Mouse (Mus musculus) fibroblast of lung, adult 2 months (primary cell): ENCODE measurements at regions not wholly inside any gene's neighbourhood (a gene's known extent, or its start where the extent isn't known, plus 50 kb on each side); places are given as distances from the start of the nearest gene placed in this dataset.

Experiments
- DNase-seq: peaks from one replicate; pipeline ENCODE4 v3.0.0-alpha.2; 2011; ENCODE audit warnings: low read depth

GRCm38 (mm10) chr17:93460409-93460808 lies 261.6 kb downstream of the Adcyap1 start:
- DNase-seq: no peak

GRCm38 (mm10) chr17:93463621-93464211 lies 264.9 kb downstream of the Adcyap1 start:
- DNase-seq: no peak

DNA sequence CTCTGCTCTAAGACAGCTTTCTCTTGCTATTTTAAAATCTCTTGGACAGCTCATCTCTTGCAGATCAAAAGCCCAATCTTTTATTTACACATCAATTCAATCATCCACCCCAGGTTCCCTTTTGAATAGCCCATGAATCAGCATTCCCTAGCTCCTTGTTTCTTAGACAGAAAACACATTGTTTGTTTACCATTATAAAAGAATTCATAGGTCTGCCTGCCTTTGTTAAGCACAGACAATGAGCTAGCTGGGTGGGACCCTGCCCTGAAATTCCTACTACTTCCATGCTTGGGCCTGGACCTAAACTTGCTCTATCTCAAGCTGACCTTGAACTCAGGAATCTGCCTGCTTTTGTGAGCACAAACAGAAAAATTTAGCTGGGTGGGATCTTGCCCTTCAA lies 283.6 kb downstream of the Adcyap1 start:
- DNase-seq: no peak

GRCm38 (mm10) chr17:93484540-93484939 lies 285.7 kb downstream of the Adcyap1 start:
- DNase-seq: no peak

DNA sequence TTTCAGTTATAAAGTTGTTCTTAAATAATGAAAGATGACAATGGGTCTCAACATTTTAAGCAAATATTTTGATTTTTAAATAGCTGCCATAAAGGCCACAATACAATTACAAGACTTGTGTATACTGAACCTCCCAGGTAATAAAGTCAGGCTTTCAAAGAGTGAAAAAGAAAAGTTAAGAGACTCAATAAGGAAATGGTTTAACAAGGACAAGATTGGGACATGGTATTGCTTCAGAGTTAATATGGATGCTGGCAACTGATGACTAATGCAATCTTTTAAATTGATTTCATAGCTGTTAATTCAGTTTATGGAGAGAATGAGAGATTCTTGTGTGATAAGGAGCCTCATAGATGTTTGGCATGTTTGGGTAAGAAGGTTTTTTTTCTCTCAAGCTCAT lies 287.6 kb downstream of the Adcyap1 start:
- no peak for DNase-seq

- no peak for DNase-seq
These were observed 291.3 kb downstream of the Adcyap1 start for GRCm38 (mm10) chr17:93489988-93490732.

DNA sequence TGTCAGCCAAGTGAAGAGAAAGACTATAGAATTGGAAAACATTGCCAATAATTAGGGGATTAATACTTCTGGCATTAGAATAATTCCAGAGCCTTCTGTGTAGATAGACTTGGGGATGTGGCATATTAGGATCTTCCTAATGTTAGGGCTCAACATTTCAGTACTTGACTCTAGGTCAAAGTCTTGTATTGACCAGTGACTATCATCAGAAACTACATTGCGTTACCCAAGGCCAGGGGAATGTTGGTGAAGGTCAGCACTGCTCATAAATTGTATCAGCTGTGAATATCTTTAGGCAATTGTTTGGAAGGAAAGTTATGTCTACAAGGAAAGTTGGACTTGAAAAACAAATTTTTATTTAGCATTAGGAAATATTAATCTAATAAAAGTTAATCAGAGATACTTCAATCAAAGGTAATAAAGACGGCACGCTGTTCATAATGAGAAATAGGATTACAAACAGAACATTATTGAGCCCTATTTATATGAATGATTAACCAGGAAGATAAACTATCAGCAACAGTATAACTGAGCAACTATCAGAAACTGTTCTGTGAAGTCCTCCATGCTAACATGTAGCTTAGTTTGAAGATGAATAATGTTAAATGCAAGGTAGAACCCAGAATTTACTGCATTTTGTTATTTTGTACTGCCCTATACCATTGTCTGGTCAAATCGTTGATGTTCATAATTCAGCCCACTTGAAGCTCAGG lies 310.2 kb downstream of the Adcyap1 start:
- no peak for DNase-seq

DNA sequence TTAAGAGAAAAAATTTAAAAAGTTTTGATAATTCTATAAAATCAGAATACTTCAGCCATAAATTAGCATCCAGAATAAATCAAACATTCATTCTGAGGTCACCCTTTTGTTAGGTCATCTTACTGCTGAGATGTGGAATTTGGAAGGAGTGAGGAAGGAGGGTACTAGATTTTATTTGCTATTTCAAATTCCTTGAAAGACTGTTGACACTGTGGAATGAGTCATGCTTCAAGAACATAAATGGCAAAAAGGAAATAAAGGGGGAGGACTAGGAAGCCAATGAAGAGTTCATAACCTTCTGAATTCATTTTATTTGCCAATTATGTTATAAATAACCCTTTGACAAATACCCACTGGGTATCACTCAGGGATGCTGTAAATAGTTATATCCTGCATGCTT lies 324.6 kb downstream of the Adcyap1 start:
- DNase-seq: no peak

DNA sequence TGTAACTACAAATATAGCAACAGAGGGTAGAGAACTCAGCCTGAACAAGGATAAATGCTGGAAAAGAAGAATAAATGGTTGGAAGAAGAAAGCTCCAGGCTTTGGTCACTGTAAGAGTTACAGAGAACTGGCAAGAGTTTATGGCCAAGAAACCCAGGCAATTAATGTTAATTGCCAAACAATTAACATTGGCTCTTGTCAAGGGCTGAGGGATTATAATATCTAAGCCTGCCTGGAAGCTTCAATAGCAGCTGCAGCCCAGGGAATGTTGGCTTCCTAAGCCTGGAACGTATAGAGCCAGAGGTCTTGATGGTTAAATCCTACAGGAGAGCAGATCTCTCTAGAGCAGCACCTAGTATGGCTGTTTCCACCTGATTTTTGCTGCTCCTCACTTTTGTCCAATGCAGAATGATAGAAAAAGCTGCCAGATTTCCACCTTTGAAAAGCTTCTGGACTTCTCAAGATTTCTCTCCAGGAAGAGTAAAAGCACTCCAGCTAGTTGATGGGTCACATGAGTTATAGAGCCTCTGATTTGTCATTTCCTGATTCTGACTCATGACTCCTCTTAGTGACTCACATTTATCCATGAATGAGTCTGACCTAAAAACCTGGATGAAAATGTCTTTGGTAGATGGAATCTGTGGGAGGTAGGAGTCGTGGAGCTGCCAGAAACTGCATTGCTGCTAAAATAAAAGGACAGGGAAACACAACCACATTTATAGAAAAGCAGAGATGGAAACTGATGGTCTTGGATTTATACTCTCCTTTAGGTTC lies 327.2 kb downstream of the Adcyap1 start:
- DNase-seq: no peak

GRCm38 (mm10) chr17:93532535-93532934 lies 333.7 kb downstream of the Adcyap1 start:
- no peak for DNase-seq

DNA sequence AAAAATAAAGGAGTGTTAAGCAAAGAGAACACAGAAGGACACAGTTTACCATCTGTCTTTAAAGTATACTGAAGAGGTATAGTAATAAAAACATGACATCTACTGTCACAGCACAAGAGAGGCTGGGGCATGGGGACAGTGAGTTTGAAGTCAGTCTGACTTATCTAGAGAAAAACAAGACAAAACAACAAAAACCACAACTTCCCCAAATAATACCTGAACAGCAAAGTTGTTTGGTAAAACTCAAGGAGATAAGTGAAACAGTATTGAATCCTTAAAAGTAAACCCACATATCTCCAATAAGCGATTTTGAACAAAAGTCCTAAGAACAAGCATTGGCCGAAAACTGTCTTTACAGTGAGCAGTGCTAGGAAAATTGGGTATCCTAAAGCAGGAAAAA lies 336.1 kb downstream of the Adcyap1 start:
- DNase-seq: no peak

- no peak for DNase-seq
These were observed 336.9 kb downstream of the Adcyap1 start for GRCm38 (mm10) chr17:93535751-93536150.

GRCm38 (mm10) chr17:93541795-93542194 lies 343.0 kb downstream of the Adcyap1 start:
- DNase-seq: no peak

- DNase-seq: no peak
These were observed 351.5 kb downstream of the Adcyap1 start for GRCm38 (mm10) chr17:93550339-93550738.

GRCm38 (mm10) chr17:93555872-93556271 lies 357.1 kb downstream of the Adcyap1 start:
- DNase-seq: no peak

- no peak for DNase-seq
These were observed 364.5 kb downstream of the Adcyap1 start for GRCm38 (mm10) chr17:93563277-93563772.

DNA sequence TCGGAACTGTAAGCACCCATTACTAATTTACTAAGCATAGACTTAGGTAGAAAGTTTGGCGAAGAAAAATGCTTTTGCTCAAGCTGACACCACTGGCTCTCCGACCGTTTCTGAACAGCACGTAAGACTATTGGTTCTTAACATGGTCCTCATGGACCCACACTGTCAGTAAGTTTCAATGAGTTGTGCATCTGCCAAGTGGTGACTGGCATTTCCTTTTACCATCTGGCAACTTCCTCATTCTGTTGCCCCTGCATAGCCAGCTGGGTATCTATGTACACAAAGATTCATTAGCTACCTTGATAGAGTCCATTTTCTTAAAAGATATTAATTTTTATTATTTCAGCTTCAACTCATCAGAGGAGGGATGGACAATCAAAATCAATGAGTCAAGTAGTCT lies 381.2 kb downstream of the Adcyap1 start:
- no peak for DNase-seq

GRCm38 (mm10) chr17:93598181-93598685 lies 399.4 kb downstream of the Adcyap1 start:
- DNase-seq: no peak

GRCm38 (mm10) chr17:93600236-93600635 lies 401.4 kb downstream of the Adcyap1 start:
- DNase-seq: no peak

- DNase-seq: no peak
These were observed 410.4 kb downstream of the Adcyap1 start for GRCm38 (mm10) chr17:93609261-93609660.

- DNase-seq: peak; percentile 2
These were observed 411.3 kb downstream of the Adcyap1 start for GRCm38 (mm10) chr17:93609942-93610596.
